In the genomic region with DNA sequence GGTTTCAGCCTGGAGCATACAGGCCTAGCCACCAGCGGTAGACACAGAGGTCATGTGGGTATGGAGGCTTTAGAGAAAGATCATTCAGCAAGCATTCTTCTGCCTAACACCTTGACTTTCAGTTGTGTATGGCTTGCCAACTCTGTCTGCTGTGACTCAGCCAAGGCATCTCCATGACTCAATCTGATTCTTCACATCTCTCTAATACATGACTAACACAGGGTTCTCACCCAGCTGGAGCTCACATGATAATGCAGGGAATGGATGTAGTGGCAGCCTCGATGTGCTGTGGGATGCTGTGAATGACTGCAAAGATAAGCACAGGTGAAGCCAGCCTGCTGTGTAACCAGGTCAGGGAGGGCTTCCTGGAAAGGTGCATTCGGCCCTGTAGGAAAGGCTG, we compare ENCODE assay signal across 23 mouse cellular contexts.
A peak's percentile ranks its signal among the peaks of the same experiment; 100 is the strongest.
DNase-seq lines count a peak whose midpoint lies in the region; ATAC-seq and TF ChIP-seq lines count a peak whose summit lies in the region.
"Had no signal": no experiment of that assay in that cellular context is flagged by ENCODE, and none has a peak within 500 bp of the region (broad histone marks: within the 10 kb centered on the region; RNA-seq: fewer than 3 reads in every experiment).

No protein-coding gene starts in this region.

- no peak overlapping the region for H3K4me2 ChIP-seq in hindbrain, postnatal 0 days (ENCODE audit: low read depth, low read length)
- H3K4me2 ChIP-seq: embryonic facial prominence, embryonic 13.5 days; liver, embryonic 12.5 days; lung, embryonic 14.5 days; midbrain, embryonic 11.5 days had no signal

- peak; percentile 83 for DNase-seq in heart, adult 11 months
- DNase-seq in heart, adult 18-20 months = no peak
- DNase-seq in 3134 (ENCODE audit: extremely low read depth, insufficient read length, low spot score) = peak; percentile 59
- DNase-seq in CD4-positive helper T cell, adult 2 months (ENCODE audit: low read depth, low spot score) = peak; percentile 26
- peak; percentile 39 to 48 for DNase-seq in adrenal gland, postnatal 36 days
- DNase-seq in kidney, adult 8-10 months = no peak
- DNase-seq in hindbrain, postnatal 0 days (ENCODE audit: low spot score) = no peak
- DNase-seq: cerebellum, adult 8-10 months; heart, postnatal 4 days; kidney, adult 2 months; kidney, postnatal 25 days; lung, embryonic 14.5 days; thymus, postnatal 25 days had no signal

- H3K27me3 ChIP-seq in hindbrain, postnatal 0 days (ENCODE audit: insufficient read depth, low read length) = no peaks in the 10 kb centered on the region
- H3K27me3 ChIP-seq: embryonic facial prominence, embryonic 13.5 days; liver, embryonic 12.5 days had no signal

- WGBS in hindbrain, postnatal 0 days = 90% methylated on average over 3 of the region's 3 CpGs

- no peaks in the 10 kb centered on the region for H3K9me3 ChIP-seq in hindbrain, postnatal 0 days (ENCODE audit: low read length)
- H3K9me3 ChIP-seq: embryonic facial prominence, embryonic 13.5 days; forebrain, embryonic 10.5 days; limb, embryonic 10.5 days; liver, embryonic 12.5 days had no signal

- no peak for TF ChIP-seq CTCF in hindbrain, postnatal 0 days (IDR thresholded peaks at IDR 0.05; ENCODE audit: low read depth)

- H3K4me3 ChIP-seq in hindbrain, postnatal 0 days (ENCODE audit: low read length) = no peak overlapping the region
- H3K4me3 ChIP-seq: embryonic facial prominence, embryonic 13.5 days; forebrain, embryonic 10.5 days; limb, embryonic 10.5 days; liver, embryonic 12.5 days had no signal

- H3K27ac ChIP-seq in hindbrain, postnatal 0 days = no peak overlapping the region
- H3K27ac ChIP-seq: embryonic facial prominence, embryonic 13.5 days; forebrain, embryonic 10.5 days; limb, embryonic 10.5 days; liver, embryonic 12.5 days; macrophage; stomach, postnatal 0 days had no signal

- ATAC-seq in erythroblast, adult 5-6 weeks (replicated peaks; ENCODE audit: low FRiP score, poor library complexity, severe bottlenecking) = no peak
- no peak for ATAC-seq in hindbrain, postnatal 0 days
- ATAC-seq: activated CD4-positive, CD25-positive, alpha-beta regulatory T cell, adult 4 months; hindbrain, embryonic 16.5 days; liver, embryonic 12.5 days had no signal

- no peaks in the 10 kb centered on the region for H3K36me3 ChIP-seq in hindbrain, postnatal 0 days (ENCODE audit: insufficient read depth, low read length)
- H3K36me3 ChIP-seq: embryonic facial prominence, embryonic 13.5 days; forebrain, embryonic 10.5 days; limb, embryonic 10.5 days; liver, embryonic 12.5 days had no signal

- H3K9ac ChIP-seq in hindbrain, postnatal 0 days (replicated peaks; ENCODE audit: low read length) = no peak overlapping the region
- H3K9ac ChIP-seq: embryonic facial prominence, embryonic 13.5 days; liver, embryonic 12.5 days; lung, embryonic 14.5 days had no signal

- no peaks in the 10 kb centered on the region for H3K4me1 ChIP-seq in hindbrain, postnatal 0 days (ENCODE audit: insufficient read depth, low read length)

Comparison
In these comparisons a context has a peak if more than half of its experiments do, and no peak if none do; other contexts are left out.
1. DNase-seq: peak in heart, adult 11 months (single experiment), 3134 (single experiment), CD4-positive helper T cell, adult 2 months (single experiment) and adrenal gland, postnatal 36 days (2 of 2); none in heart, adult 18-20 months (0 of 2), kidney, adult 8-10 months (0 of 2) and hindbrain, postnatal 0 days (single experiment).